Mouse (Mus musculus): ENCODE results near the gene 4921517D22Rik. TPM values are rescaled to one million over a fixed set of nuclear protein-coding genes. Genes with fewer than 3 reads are reported as not detected.

Gene 4921517D22Rik
- not detected for total RNA-seq (2023)

GRCm38 (mm10) chr13:59694008-59694407 lies at the start of gene 4921517D22Rik:
Gene 4921517D22Rik (minus strand): TSS chr13:59694108.

GRCm38 (mm10) chr13:59731652-59732051 lies 37.7 kb upstream of the 4921517D22Rik start, which contains the start of gene Spata31d1d:
Gene Spata31d1d (minus strand): TSS chr13:59731752.

GRCm38 (mm10) chr13:59711984-59712383 lies 18.1 kb upstream of the 4921517D22Rik start, which contains the start of gene Spata31d1b:
Gene Spata31d1b (plus strand): TSS chr13:59712284.

GRCm38 (mm10) chr13:59710230-59710629 lies 16.3 kb upstream of the 4921517D22Rik start, which contains the start of gene Spata31d1a:
Gene Spata31d1a (minus strand): TSS chr13:59710330.

GRCm38 (mm10) chr13:59675151-59676011 lies 18.5 kb downstream of the 4921517D22Rik start, which contains the start of gene Golm1:
Gene Golm1 (minus strand): TSS chr13:59675811.

Other genes with a start within 250 kb of the 4921517D22Rik start
- gene Agtpbp1, start 108.9 kb downstream of the 4921517D22Rik start, total RNA-seq (2023): 10 to 100 TPM; 48.8 to 65.0 TPM
- gene Naa35, start 108.8 kb downstream of the 4921517D22Rik start, total RNA-seq (2023): 10 to 100 TPM; 76.6 to 79.5 TPM
- gene Golm1, start 18.3 kb downstream of the 4921517D22Rik start, total RNA-seq (2023): 10 to 100 TPM; 24.9 to 29.8 TPM
- not detected for gene Spata31d1a, start 16.2 kb upstream of the 4921517D22Rik start, total RNA-seq (2023)
- gene Spata31d1b, start 18.2 kb upstream of the 4921517D22Rik start, total RNA-seq (2023): not detected
- not detected for gene Spata31d1d, start 37.6 kb upstream of the 4921517D22Rik start, total RNA-seq (2023)
- gene 1700014D04Rik, start 52.6 kb upstream of the 4921517D22Rik start, total RNA-seq (2023): under 1 TPM in 1 of 2 experiments, not detected in 1; 0.52 TPM
- gene Isca1, start 75.7 kb upstream of the 4921517D22Rik start, total RNA-seq (2023): 10 to 100 TPM; 89.2 to 92.5 TPM
- not detected for gene Gm49354, start 88.1 kb upstream of the 4921517D22Rik start, total RNA-seq (2023)
- 100 to 1,000 TPM; 266 to 268 TPM for gene Tut7, start 129.0 kb upstream of the 4921517D22Rik start, total RNA-seq (2023)